Mouse (Mus musculus) urinary bladder, adult 18-20 months (tissue): ENCODE data around the gene Nfkbil1.

Experiments
- DNase-seq, 2 experiments: peaks; one replicate each; pipeline ENCODE4 v3.0.0; 2022; ENCODE audit warnings: low spot score in 2 of 2, mixed read lengths in 2 of 2

Nfkbil1 gene

DNA sequence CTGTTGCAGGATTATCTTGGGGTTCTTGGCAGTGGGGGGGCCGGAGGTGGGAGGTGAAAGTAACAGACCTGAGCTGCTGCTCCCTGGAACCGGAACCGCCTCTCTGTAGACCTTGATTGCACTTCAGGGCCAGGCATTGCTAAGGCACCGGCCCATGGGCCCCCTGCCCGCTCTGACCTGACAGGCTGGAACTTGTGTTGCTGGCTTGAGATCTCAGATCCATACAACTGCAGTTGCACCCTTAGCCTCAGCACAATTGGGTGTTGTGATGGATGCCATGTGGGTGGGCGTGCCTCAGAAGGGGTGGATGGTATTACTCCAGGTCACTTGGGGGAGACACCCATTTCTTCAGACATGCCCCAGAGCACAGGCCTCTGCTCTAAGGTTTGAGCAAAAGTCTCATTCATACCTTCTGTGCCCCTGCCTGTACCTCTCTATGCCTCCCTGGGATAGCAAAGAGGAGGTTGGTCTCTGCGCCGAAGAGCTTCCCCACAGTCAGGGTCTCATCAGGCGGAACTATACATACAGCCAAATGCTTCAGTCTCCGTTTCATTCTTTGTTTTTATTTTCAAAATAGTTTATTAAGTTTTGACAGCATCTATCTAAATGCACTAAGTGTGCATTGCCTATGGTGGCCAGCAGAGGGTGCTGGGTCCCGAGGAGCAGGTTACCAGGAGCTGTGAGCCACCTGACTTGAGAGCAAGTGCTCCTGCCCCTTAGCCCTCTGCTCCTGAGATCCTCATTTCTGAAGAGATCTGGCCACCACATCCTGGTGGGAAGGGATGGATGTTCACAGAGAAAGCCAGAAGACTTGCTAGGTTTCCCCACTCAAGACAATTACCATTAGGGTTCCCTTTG lies 18.9 kb upstream of the Nfkbil1 start:
- no peak for DNase-seq

DNA sequence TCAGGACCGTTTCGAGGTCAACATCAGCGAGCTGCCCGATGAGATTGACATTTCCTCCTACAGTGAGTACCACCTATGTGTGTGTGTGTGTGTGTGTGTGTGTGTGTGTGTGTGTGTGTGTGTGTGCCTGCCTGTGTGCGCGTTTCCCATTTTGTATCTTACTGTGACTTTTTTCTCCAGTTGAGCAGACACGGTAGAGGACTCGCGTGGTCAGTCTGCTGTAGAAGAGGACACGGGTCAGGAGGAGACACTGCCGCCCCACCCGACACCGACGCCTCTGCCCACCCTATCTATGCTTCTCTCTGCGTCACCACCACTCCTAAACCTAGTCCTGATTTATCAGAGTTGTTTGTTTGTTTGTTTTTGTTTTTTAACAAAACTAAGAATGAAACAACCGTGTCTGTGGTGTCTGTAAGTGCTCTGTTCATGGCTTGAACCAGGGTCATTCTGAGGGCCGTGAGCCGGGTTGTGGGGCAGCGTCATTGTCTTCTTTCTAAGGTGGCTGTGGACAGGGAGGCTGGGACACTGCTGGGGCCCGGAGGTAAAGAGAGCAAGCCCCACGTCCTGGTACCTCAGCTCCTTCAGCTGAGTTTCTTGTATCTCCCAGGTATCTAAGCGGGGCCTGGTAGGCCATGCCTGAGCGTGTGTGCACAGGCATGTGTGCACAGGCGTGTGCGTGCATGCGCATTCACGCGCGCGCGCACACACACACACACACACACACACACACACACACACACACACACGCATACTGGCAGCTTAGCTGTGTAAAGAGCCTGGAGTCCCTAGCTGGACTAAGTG lies 17.9 kb upstream of the Nfkbil1 start:
- no peak for DNase-seq

DNA sequence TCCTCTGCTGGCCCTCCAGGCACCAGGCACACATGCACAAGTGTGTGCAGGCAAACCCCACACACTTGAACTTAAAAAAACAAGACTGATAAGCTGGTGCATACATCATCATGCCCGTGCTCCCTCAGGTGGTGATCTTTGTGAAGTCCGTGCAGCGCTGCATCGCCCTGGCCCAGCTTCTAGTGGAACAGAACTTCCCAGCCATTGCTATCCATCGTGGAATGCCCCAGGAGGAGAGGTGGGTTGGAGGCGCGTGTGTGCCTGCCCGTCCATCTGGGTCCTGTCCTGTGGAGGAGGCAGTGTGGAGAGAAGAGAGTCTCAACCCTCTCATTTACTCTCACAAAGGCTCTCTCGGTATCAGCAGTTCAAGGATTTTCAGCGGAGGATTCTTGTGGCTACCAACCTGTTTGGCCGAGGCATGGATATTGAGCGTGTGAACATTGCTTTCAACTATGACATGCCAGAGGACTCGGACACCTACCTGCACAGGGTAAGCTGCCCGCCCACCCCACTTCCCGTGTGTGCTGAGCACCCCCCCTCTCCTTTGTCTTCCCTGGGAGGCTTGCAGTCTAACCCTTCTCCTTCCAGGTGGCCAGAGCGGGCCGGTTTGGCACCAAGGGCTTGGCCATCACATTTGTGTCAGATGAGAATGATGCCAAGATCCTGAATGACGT lies 17.2 kb upstream of the Nfkbil1 start:
- no peak for DNase-seq

DNA sequence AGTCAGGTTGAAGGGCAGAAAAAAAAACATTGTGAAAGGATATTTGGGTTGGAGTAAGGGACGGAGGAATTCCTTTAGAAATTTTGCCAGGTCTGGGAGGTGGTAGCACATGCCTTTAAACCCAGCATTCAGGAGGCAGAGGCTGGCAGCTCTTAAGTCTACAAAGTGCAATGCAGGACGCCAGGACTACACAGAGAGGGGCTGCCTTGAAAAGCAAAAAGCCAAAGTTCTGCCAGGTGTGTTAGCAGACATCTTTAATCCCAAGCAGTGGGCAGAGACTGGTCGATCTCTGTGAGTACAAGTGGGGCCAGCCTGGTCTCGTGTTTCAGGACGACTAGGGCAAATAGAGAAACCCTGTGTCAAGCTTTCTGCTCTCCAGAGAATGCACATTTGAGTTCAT lies 16.4 kb upstream of the Nfkbil1 start:
- DNase-seq: no peak

DNA sequence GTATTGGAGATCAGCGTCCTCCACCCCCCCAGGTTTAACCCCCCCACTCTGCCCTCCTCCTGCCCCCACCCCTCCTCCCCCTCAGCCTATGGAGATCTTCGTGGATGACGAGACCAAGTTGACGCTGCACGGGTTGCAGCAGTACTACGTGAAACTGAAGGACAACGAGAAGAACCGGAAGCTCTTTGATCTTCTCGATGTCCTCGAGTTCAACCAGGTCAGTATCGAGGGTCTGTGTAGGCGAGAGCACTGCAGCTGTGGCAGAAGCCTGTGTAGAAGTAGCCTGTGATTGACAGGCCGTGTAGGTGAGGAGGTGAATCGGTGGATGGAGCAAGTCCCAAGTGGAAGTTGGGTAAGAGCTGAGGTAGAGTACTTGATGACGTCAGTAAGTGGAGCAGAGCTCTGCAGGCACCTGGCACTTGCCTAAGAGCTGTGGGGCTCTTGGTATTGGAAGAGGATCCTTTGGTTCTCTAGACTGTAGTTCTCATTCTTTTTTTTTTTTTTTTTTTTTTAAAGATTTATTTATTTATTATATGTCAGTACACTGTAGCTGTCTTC lies 15.6 kb upstream of the Nfkbil1 start:
- no peak for DNase-seq

- no peak for DNase-seq
Observed at GRCm38 (mm10) chr17:35250348-35251120, 14.9 kb upstream of the Nfkbil1 start.

- DNase-seq: no peak
Observed at GRCm38 (mm10) chr17:35249451-35250197, 14.0 kb upstream of the Nfkbil1 start.

DNA sequence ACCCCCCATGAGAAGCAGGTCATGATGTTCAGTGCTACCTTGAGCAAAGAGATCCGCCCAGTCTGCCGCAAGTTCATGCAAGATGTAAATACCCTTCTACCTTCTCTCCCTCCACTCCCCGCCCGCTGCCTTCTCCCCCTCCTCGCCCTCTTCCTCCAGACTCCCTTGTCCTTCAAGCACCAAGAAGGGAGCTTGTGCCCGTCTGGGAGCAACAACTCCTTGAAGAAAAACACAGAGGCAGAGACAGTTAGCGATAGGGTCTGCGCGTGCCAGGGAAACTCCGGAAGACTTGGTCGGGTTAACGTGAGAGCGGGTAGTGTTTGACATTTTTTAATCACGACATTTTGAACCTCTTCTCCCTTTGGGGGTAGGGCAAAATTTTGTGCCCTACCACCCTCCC lies 13.4 kb upstream of the Nfkbil1 start:
- no peak for DNase-seq

GRCm38 (mm10) chr17:35247144-35247543 lies 11.6 kb upstream of the Nfkbil1 start:
- DNase-seq: no peak

- no peak for DNase-seq
Observed at GRCm38 (mm10) chr17:35245731-35246623, 10.4 kb upstream of the Nfkbil1 start.

GRCm38 (mm10) chr17:35244999-35245398 lies 9.4 kb upstream of the Nfkbil1 start:
- no peak for DNase-seq

DNA sequence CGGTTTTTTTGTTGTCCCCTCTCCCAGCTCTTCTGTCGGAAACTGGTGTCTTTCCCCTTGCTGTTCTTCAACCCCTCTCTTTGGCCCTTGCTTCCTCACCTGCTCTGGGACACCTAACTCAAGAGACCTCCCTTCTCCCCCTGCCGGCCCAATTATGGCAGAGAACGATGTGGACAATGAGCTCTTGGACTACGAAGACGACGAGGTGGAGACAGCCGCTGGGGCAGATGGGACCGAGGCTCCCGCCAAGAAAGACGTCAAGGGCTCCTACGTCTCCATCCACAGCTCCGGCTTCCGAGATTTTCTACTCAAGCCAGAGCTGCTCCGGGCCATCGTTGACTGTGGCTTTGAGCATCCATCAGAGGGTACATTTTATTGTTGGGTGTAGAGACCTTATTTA lies 7.5 kb upstream of the Nfkbil1 start:
- no peak for DNase-seq

- no peak for DNase-seq
Observed at GRCm38 (mm10) chr17:35242015-35242941, 6.7 kb upstream of the Nfkbil1 start.

- DNase-seq: peak; percentile 91 to 94
Observed at GRCm38 (mm10) chr17:35241305-35242014, 5.9 kb upstream of the Nfkbil1 start, which contains the start of gene Ddx39b. TSS of gene Ddx39b (plus strand) at chr17:35241746.

GRCm38 (mm10) chr17:35240384-35241304 lies 5.1 kb upstream of the Nfkbil1 start:
- no peak for DNase-seq

GRCm38 (mm10) chr17:35239700-35240099 lies 4.1 kb upstream of the Nfkbil1 start:
- DNase-seq: no peak

GRCm38 (mm10) chr17:35237504-35237903 lies 1.9 kb upstream of the Nfkbil1 start:
- DNase-seq: no peak
